ENCODE assay signal across 13 mouse cellular contexts in genomic region chr19:25052355-25052754, GRCm38 (mm10). TPM values are rescaled to one million over a fixed set of nuclear protein-coding genes. Genes with fewer than 3 reads are reported as not detected.
DNase-seq lines count a peak whose midpoint lies in the region; ATAC-seq and TF ChIP-seq lines count a peak whose summit lies in the region.
"Had no signal": no experiment of that assay in that cellular context is flagged by ENCODE, and none has a peak within 500 bp of the region (broad histone marks: within the 10 kb centered on the region; RNA-seq: fewer than 3 reads in every experiment).

No protein-coding gene starts in this region.

- no peak overlapping the region for H3K4me2 ChIP-seq in heart, embryonic 16.5 days (ENCODE audit: low read depth, low read length)

- H3K4me3 ChIP-seq in heart, embryonic 16.5 days (ENCODE audit: low read length) = peak overlapping the region; percentile 37
- no peak overlapping the region for H3K4me3 ChIP-seq in liver, adult 2 months (ENCODE audit: insufficient read depth, low read depth, low read length)
- H3K4me3 ChIP-seq: limb, embryonic 10.5 days; myocyte had no signal

- TF ChIP-seq POLR2A in liver, adult 2 months (IDR thresholded peaks at IDR 0.05; ENCODE audit: extremely low read depth, insufficient read depth, low read length) = no peak

- 0 out of 2 replicates have a peak, but pooled peaks have one; percentile 14 for ATAC-seq in heart, embryonic 16.5 days (replicated peaks; ENCODE audit: extremely low read depth, insufficient read depth, low FRiP score)
- ATAC-seq: forebrain, embryonic 14.5 days had no signal

- peaks cover 4% of the 10 kb centered on the region for H3K4me1 ChIP-seq in heart, embryonic 16.5 days (ENCODE audit: control insufficient read depth, insufficient read depth, low read length)
- H3K4me1 ChIP-seq in liver, adult 2 months (ENCODE audit: control insufficient read depth, insufficient read depth, low read length) = no peaks in the 10 kb centered on the region
- H3K4me1 ChIP-seq: limb, embryonic 10.5 days had no signal

- H3K36me3 ChIP-seq in heart, embryonic 16.5 days (ENCODE audit: control insufficient read depth, insufficient read depth) = no peaks in the 10 kb centered on the region
- 0 out of 2 replicates have a peak, but pooled peaks cover 2% of the 10 kb centered on the region for H3K36me3 ChIP-seq in liver, adult 2 months (ENCODE audit: control insufficient read depth, insufficient read depth, low read length)
- H3K36me3 ChIP-seq: limb, embryonic 10.5 days had no signal

- H3K27me3 ChIP-seq in heart, embryonic 16.5 days (ENCODE audit: control insufficient read depth, insufficient read depth, low read length) = no peaks in the 10 kb centered on the region
- no peaks in the 10 kb centered on the region for H3K27me3 ChIP-seq in liver, adult 2 months (ENCODE audit: control insufficient read depth, insufficient read depth, low read length)

- no peaks in the 10 kb centered on the region for H3K79me2 ChIP-seq in liver, adult 2 months (ENCODE audit: control insufficient read depth, insufficient read depth, low read length)

- no peaks in the 10 kb centered on the region for H3K9me3 ChIP-seq in heart, embryonic 16.5 days (replicated peaks; ENCODE audit: control insufficient read depth, low read length)
- H3K9me3 ChIP-seq: limb, embryonic 10.5 days had no signal

- DNase-seq in heart, postnatal 14 days = no peak
- DNase-seq in liver, adult 2 months (ENCODE audit: extremely low read depth, low read depth, low spot score) = peak; percentile 23
- DNase-seq in naive thymus-derived CD4-positive, alpha-beta T cell, adult 2 months (ENCODE audit: low read depth) = peak; percentile 91
- DNase-seq in thymus, postnatal 25 days = peak; percentile 82
- no peak for DNase-seq in gastrocnemius, postnatal 25 days
- DNase-seq in frontal cortex, postnatal 25 days (ENCODE audit: low spot score in 2 of 2) = no peak
- no peak for DNase-seq in yolk sac, embryonic 10.5 days (ENCODE audit: low spot score)
- DNase-seq: adrenal gland, adult 2 months; cerebellum, postnatal 36 days had no signal

- TF ChIP-seq CTCF in liver, adult 2 months (IDR thresholded peaks at IDR 0.05; ENCODE audit: low read depth, low read length) = no peak

- 83% methylated on average over 7 of the region's 7 CpGs for WGBS in heart, embryonic 16.5 days
- 89% methylated on average over 7 of the region's 7 CpGs for WGBS in liver, adult 2 months

- peak overlapping the region; percentile 10; the same call in 1 of the 2 replicates for H3K9ac ChIP-seq in heart, embryonic 16.5 days (ENCODE audit: low read length)
- H3K9ac ChIP-seq in liver, adult 2 months (ENCODE audit: low read depth, low read length) = no peak overlapping the region

- intact Hi-C loops in heart, postnatal 14 days (cut with DNase I) = no loop called here

- peak overlapping the region; percentile 41 for H3K27ac ChIP-seq in heart, embryonic 16.5 days (ENCODE audit: low read length)
- no peak overlapping the region for H3K27ac ChIP-seq in liver, adult 2 months (replicated peaks; ENCODE audit: insufficient read depth, low read depth, low read length)
- H3K27ac ChIP-seq: limb, embryonic 10.5 days had no signal

RNA-seq across cellular contexts. Expression of gene Dock8, which starts 53.0 kb away (rescaled TPM):
- 4.4 and 8.3 TPM in 2 replicates for polyA plus RNA-seq in heart, embryonic 16.5 days (2015; fragmentation: Nextera tagmentation; extraction: Ambion mirVana)
- 10 to 100 TPM; 16.0 to 19.8 TPM for total RNA-seq in heart, postnatal 14 days (2021)
- 8.9 and 10.9 TPM in 2 replicates for total RNA-seq in liver, adult 2 months (2014; rRNA removed)
- 9.7 and 10.8 TPM in 2 replicates for polyA plus RNA-seq in liver, adult 2 months (2012; rRNA removed)
- total RNA-seq in gastrocnemius, postnatal 25 days (2021) = 1 to 10 TPM; 2.5 to 2.6 TPM

Comparison
In these comparisons a context has a peak if more than half of its experiments do, and no peak if none do; other contexts are left out.
1. DNase-seq: peak in liver, adult 2 months (single experiment), naive thymus-derived CD4-positive, alpha-beta T cell, adult 2 months (single experiment) and thymus, postnatal 25 days (single experiment); none in heart, postnatal 14 days (0 of 2), gastrocnemius, postnatal 25 days (single experiment), frontal cortex, postnatal 25 days (0 of 2) and yolk sac, embryonic 10.5 days (single experiment).